Mouse (Mus musculus): ENCODE data around the gene Gls2.
"Not testable (repeated sequence)": the region's sequence is repeated elsewhere in the genome, so short reads cannot be mapped to it uniquely, and the experiment has no call there.

Gene Gls2

GRCm38 (mm10) chr10:128194024-128194550, at the start of gene Gls2:
Gls2 (plus strand) TSS chr10:128194457.
- peak; percentile 95 for ATAC-seq (ENCODE audit: low TSS enrichment)

- ATAC-seq (ENCODE audit: low TSS enrichment) = no peak
Observed at GRCm38 (mm10) chr10:128144961-128145360, 49.3 kb upstream of the Gls2 start.

GRCm38 (mm10) chr10:128148789-128149365, 45.4 kb upstream of the Gls2 start:
- ATAC-seq (ENCODE audit: low TSS enrichment) = no peak

- ATAC-seq (ENCODE audit: low TSS enrichment) = no peak
Observed at GRCm38 (mm10) chr10:128149592-128149991, 44.7 kb upstream of the Gls2 start.

GRCm38 (mm10) chr10:128150941-128151340, 43.3 kb upstream of the Gls2 start:
- ATAC-seq (ENCODE audit: low TSS enrichment) = no peak

GRCm38 (mm10) chr10:128153978-128154377, 40.3 kb upstream of the Gls2 start:
- no peak for ATAC-seq (ENCODE audit: low TSS enrichment)

GRCm38 (mm10) chr10:128165726-128166125, 28.5 kb upstream of the Gls2 start:
- not testable (repeated sequence) for ATAC-seq (ENCODE audit: low TSS enrichment)

- no peak for ATAC-seq (ENCODE audit: low TSS enrichment)
Observed at GRCm38 (mm10) chr10:128167091-128167490, 27.2 kb upstream of the Gls2 start.

GRCm38 (mm10) chr10:128171348-128171747, 22.9 kb upstream of the Gls2 start:
- ATAC-seq (ENCODE audit: low TSS enrichment) = not testable (repeated sequence)

GRCm38 (mm10) chr10:128175302-128175701, 19.0 kb upstream of the Gls2 start:
- ATAC-seq (ENCODE audit: low TSS enrichment) = no peak

- ATAC-seq (ENCODE audit: low TSS enrichment) = peak; percentile 92
Observed at GRCm38 (mm10) chr10:128175996-128176755, 18.1 kb upstream of the Gls2 start.

- no peak for ATAC-seq (ENCODE audit: low TSS enrichment)
Observed at GRCm38 (mm10) chr10:128177316-128177715, 16.9 kb upstream of the Gls2 start.

- no peak for ATAC-seq (ENCODE audit: low TSS enrichment)
Observed at GRCm38 (mm10) chr10:128179989-128180388, 14.3 kb upstream of the Gls2 start, which contains the start of gene Rbms2. Rbms2 (minus strand) TSS chr10:128180297.

GRCm38 (mm10) chr10:128184296-128184695, 10.0 kb upstream of the Gls2 start:
- no peak for ATAC-seq (ENCODE audit: low TSS enrichment)

GRCm38 (mm10) chr10:128185277-128185940, 8.8 kb upstream of the Gls2 start:
- no peak for ATAC-seq (ENCODE audit: low TSS enrichment)

GRCm38 (mm10) chr10:128185959-128186358, 8.3 kb upstream of the Gls2 start:
- no peak; the same call in 1 of the 2 replicates for ATAC-seq (ENCODE audit: low TSS enrichment)

- ATAC-seq (ENCODE audit: low TSS enrichment) = no peak
Observed at GRCm38 (mm10) chr10:128187181-128187605, 7.1 kb upstream of the Gls2 start.

- no peak; the same call in 1 of the 2 replicates for ATAC-seq (ENCODE audit: low TSS enrichment)
Observed at GRCm38 (mm10) chr10:128188242-128188877, 5.9 kb upstream of the Gls2 start.

GRCm38 (mm10) chr10:128191472-128191871, 2.8 kb upstream of the Gls2 start:
- ATAC-seq (ENCODE audit: low TSS enrichment) = no peak

GRCm38 (mm10) chr10:128192030-128192766, 2.1 kb upstream of the Gls2 start:
- not testable (repeated sequence) for ATAC-seq (ENCODE audit: low TSS enrichment)

GRCm38 (mm10) chr10:128193113-128193512, 1.1 kb upstream of the Gls2 start:
- ATAC-seq (ENCODE audit: low TSS enrichment) = no peak

All from frontal cortex, adult (tissue).